Mouse (Mus musculus): ENCODE measurements around the gene Golga5.

GRCm38 (mm10) chr12:102451126-102451851 is 17.6 kb upstream of the Golga5 start:
- TF ChIP-seq TAL1 (IDR thresholded peaks at IDR 0.05; ENCODE audit: low read length) (no peak), GATA1 (IDR thresholded peaks at IDR 0.05; ENCODE audit: low read length) (no peak)
